Mouse (Mus musculus): ENCODE results near the gene Npvf.

Gene Npvf

DNA sequence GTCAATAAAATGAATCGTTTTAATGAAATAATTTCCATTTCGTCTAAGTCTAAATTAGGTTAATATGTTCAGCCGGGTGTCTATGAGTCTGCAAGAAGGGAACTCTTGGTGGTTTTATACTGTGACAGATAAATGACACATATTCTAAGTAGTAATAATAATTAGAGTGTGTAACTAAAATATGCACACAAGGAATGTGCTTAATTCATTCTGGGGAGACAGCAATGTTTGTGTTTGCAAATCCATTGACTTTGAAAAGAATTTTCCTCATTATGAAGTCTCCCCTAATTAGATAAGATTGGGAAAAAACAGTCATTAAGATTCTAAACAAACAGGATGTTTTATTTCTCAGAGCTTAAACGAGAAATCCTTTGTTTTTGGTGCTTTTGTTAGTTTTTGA lies at the start of gene Npvf:
TSS of gene Npvf (minus strand) at position 84 of the 400 bp plus-strand sequence.
- DNase-seq (ENCODE audit: low read depth, low spot score) = no peak

DNA sequence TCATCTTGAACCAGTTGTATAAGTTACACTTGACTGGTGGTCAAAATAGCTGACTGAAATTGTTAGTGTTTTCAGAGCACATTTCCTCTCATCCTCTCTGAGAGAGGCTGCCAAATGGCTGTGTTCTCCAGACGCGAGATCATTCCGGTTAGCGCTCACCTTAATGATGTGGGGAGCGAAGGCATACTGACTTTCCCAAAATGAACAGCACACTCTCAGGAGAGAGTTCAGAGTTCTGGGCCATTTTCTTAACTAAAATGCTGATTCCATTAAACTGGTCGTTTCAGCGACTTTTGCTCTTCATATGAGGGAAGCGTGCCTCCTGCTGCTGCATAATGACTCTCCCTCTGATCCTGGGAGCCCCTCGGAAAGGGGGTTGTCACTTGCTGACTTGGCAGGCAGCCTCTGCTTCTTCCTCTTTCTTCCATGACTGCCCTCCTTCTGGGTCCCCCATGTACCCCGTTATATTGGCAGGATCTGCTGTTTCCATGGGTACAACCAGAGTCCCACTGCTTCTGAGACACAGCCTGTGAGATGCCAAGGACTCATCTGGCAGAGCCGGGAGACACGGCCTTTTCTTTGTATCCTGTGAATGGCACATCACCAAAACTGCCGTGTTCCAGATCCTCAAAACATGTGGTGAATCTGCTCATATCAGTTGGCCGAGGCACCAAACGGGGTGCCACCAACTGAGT lies 35.0 kb upstream of the Npvf start:
- DNase-seq (ENCODE audit: low read depth, low spot score) = no peak

DNA sequence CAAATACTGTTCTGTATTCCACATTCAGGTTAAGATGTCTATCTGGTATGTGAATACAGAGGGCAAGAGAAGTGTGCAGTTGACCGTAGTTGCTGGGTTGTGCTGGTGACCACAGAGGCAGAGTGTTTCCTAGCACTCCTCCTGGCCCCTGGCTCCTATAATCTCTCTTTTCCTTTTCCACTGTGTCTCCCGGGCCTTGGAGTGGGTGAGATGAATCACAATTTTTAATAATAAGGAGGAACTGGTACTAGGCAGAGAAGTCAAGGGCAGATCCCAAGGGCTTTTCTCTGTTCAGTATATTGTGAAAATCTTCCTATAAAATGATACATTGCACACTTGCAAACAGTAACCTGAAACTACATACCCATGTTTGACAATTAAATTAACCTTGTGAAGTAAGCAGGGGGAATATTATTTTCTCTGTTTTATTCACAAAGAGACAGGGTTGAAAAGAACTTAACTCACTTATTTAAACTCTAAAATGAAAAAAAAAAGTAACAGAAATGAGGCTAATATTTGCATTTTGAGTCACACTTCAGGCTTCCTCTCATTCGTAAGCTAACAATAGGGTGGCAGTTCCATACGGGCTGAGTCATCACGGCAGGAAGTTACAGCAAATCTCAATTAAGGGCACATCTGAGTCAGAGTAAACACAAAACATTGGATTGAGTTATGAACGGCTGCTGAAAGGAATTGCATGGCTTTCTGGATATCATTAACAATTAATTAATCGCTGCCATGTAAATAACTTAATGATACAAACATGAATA lies 30.6 kb upstream of the Npvf start:
- DNase-seq (ENCODE audit: low read depth, low spot score) = peak; percentile 37

DNA sequence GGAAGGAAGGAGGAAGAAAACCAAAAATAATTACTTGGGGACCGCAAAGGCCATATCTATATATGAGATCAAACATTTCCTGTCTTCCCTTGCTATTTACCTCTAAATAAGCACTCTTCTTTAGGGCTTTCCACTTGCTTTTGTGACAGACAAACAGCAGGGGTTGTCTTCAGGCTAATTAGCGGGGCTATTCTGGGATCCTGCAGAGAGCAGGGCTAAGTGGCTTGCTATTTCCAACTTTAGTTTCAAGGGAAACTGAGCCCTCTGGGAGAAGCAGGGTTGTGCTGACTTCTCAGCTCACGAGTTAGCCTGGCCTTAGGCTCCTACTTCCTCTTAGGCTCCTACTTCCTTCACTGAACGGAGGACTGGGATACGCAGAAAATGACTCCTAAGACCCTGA lies 27.3 kb upstream of the Npvf start:
- DNase-seq (ENCODE audit: low read depth, low spot score) = no peak

DNA sequence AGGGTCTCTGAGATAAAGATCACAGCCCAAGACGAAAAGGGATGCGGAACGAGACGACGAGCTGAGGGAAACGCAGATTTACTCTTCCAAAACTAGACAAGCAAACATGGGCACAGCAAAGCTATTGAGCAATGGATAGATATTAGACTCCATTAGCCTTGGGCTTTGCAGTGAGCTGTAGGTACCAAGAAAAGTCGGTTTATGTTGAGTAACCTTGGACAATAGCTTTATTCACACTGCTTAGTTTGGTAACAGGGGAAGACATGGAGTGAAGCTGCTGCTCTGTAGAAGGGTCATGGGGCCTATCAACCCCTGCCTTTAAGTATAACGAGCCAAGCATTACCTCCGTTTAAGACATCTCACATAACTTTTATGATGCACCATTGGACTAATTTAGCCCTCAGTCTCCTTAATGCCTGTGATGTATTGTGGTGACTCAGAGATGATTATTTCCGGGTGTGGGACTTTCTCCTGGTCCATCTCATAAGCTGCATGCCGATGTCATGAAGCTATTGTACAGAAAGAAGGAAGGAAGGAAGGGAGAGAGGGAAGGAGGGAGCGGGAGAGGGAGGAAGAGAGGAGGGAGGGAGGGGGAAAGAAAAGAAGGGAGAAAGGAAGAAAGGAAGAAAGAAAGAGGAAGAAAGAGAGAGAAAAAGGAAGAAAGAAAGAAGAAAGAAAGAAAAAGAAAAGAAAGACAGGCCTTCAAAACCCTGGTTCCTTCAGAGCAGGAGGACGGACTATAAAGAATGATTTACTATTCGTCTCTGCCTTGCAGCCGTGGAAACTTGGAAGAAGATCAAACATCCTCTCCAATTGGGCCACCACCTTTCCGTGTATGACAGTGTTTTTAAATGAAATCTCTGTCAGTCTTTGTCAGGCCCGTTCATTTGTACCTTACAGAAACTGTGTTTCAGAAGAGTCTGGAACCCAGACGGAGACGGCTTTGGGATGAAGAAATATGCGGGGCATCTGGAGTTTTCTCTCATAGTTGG lies 26.3 kb upstream of the Npvf start:
- DNase-seq (ENCODE audit: low read depth, low spot score) = no peak

DNA sequence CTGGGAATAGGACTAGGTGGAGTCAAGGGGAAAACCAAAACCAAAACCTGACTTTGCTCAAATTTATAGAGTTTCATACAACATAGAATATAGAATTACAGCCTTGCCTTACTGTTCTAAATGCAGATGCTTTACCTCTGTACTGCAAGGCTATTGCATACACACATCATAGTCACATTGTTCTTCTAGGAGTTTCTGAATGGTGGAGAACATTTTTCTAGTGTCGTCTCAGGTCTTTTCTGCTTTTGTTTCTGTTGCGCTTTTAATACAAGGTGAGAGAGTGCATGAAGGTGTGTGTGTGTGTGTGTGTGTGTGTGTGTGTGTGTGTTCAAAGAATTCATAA lies 25.2 kb upstream of the Npvf start:
- no peak for DNase-seq (ENCODE audit: low read depth, low spot score)

DNA sequence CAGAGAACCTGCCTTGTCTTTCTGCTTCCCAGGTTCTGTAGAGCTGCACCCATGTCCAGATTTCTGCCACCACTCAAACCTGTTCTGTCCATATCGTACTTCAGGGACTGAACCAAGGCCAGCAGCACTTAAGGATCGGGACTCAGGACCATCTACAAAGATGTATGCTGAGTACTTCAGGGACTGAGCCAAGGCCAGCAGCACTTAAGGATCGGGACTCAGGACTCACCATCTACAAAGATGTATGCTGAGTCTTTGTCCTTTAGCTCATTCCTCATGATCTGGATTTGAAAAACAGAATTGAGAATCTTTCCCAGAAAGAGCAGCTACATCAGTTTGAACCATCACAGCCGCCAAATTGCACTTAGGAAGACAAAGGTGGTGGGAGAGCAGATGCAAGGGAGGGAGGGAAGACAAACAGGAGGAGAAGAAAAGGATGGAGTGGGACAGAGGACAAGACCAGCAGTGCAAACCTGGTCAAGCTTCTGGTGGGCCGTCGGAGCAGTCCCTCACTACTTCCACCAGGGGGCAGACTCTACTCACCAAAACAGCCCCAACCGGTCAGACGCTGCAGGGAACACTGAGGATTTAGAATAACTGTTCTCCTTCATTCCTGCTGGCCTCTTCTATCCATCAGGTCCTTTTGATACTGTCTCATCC lies 24.7 kb upstream of the Npvf start:
- peak; percentile 68 for DNase-seq (ENCODE audit: low read depth, low spot score)

DNA sequence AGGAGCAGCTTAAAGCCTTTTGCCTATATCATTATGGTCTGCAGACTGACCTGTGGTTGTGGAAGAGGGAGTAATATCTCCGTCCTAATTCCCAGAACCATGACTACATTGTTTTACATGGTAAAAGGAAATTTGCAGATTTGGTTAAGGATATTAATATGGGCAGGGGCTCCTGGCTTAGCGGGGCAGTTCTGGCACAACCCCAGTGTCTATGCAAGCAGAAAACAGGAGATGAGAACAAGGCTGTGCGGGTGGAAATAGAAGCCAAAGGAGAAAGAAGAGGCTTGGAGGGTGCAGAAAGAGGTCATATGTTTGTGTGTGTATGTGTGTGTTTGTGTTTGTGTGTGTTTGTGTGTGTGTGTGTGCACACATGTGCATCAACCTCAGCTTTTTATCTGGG lies 17.0 kb upstream of the Npvf start:
- no peak for DNase-seq (ENCODE audit: low read depth, low spot score)

DNA sequence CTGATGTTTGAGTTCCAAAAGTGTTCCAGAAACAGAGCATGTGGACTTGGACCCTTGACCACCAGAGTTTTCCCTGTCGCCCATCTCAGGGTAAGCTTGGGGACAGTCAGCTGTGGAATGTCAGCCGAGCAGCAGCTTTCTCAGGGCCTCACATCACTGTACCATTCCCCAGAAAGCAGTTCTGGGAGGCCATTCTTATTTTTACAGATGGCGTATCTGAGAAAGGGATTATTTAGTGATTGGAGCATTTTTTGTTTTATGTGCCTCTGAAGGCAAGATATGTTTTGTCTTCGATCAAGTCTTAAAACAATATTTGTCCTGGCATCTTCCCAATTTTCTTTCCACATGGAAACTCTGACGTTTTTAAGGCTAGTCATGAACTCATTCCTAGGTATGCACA lies 12.7 kb upstream of the Npvf start:
- DNase-seq (ENCODE audit: low read depth, low spot score) = no peak

DNA sequence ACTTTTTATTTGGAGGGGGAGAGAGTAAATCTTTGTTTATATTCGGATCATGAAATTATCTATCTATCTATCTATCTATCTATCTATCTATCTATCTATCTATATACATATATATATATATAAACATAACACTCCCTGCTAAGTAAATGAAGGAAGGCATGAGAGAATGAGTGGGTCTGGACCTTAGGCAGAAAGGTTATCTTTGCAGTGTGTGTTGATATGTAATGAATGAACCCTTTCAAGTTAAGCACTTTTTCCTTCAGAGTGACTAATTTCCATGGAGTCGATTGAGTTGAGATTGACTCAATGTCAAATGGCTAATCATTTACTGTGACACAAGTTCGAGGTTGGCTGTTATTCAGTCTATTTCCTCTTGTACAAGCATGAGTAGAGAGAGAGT lies 10.8 kb upstream of the Npvf start:
- DNase-seq (ENCODE audit: low read depth, low spot score) = no peak

DNA sequence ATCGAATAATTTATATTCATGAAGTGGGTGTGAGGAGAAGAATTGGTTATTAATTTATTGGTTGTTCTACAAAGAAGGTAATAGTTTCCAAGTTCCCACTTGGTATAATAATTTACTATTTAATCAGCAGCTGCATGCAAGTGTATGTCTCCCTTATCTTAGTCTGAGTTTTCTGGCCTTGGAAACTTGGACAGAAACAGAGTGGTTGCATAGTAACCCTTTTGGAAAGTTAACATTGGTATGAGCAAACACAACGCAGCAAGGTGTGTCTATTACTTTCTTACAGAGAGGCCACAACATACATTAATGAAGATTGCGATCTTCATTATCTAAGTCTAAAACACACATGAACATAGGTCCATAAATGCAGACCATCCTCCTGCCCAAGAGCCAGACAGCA lies 10.0 kb upstream of the Npvf start:
- DNase-seq (ENCODE audit: low read depth, low spot score) = no peak

DNA sequence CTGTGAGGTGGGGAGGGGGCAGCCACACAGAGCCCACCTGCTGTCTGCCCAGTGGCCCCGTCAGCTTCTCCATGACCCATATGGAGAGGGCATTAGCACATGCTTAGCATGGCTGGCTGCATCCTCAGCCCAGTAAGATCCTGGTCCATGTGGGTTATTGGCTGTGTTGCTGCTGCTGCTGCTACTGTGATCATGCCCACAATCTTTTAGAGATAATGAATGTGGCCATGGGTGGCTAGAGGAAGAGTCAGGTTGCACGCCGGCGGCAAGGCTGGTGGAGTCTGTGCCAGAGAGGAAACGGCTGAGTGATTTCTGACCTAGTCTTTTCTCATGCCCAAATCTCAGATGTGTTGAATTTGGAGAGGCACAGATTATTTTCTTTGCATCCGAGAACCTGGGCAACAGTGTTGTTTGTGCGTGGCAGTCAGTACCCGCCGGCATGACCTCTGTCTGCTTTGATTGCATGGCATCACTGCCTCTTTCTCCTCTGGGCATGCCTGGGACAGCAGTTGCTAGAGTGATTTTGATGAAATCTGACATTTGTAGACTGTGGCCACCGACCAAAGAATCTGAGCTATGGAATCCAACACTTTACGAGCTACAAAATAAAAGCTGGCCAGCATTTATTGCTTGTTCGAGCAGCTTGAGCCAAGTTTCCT lies 8.8 kb upstream of the Npvf start:
- no peak for DNase-seq (ENCODE audit: low read depth, low spot score)

DNA sequence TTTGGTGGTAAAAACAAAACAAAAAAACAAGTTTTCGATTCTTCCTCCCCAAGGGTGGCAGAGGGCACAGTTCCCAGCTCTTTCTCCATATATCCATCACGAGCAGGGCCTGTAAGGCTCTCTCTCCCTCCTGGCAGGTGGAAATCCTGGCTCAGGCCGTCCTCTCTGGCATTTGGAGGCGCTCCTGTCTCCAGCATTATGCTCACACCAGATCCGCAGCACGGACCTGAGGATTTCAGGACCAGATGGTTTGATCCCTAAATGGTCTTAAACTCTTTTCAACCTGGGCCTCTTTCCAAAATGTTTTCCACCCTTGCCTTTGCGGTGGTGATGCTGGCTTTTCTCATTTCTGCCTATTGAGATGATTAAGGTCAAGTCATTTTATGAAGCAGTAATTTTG lies 7.5 kb upstream of the Npvf start:
- DNase-seq (ENCODE audit: low read depth, low spot score) = no peak

DNA sequence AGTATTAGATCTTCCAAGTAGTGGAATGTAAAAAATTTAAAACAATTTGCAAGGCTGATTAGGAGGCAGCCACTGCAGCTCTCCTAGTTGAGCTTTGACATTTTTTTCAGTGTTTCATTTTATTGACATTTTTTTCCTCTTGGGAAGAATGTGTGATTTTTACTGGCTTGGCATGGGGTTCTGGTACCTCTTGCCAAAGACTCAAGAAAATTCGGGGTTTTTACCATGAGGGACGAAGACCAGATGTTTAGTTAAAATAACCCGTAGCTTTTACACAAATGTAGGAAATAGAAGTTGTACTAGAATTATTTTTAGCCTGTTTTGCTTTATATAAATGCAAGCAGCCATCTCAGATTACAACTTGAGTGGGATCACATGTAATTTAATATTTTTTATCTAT lies 4.2 kb upstream of the Npvf start:
- no peak for DNase-seq (ENCODE audit: low read depth, low spot score)

DNA sequence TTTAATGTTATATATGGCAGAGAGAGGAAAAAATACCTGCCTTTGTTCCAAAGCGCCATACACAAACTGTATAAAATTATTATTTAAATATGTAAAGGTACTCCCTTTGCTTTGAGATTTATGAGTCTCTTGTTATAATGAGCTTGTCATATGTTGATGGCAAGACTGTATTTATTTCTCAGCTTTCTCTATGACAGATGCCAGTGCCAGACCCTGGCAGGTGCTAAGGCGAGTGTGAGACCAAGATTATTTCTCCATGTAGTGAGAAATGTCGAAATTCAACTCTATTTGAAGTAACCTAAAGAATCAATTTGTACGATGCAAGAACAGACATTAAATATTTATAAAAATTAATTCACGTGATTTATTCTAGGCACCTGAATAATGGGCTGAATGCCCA lies 3.8 kb upstream of the Npvf start:
- DNase-seq (ENCODE audit: low read depth, low spot score) = no peak

DNA sequence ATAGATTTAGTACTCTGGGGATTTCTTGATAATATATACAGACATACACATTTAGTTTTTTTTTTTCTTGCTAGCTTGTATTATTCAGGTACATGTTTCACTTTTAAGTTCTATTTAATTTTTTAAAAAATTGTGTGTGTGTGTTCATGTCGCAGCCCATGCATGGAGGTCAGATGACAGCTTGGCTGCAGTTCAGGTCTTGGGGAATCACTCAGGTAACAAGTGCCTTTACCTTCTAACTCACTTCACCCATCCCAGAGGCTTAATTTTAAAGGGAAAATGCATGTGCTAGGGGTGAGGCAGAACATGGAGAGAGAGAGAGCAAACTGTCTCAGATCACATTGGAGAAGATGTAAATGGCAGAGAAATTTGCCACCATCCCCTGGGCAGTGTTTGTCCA lies 2.2 kb upstream of the Npvf start:
- no peak for DNase-seq (ENCODE audit: low read depth, low spot score)

DNA sequence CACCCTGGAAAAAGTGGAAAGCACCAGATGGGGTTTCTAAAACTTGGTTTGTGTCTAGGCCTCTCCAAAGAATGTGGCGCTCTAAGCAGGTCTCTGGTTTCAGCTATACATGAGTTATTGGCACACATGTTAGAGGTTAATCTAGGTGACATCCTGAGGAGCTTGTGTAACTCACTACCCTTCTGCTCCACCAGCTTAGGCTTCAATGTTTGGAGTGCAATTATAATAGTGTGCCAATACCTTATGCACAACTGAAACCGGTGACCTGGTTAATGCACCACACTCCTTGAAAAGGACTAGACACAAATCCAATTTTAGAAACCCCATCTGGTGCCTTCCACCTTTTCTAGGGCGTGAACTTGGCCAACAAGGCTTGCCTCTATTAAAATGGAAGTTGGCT lies 1.7 kb upstream of the Npvf start:
- DNase-seq (ENCODE audit: low read depth, low spot score) = no peak

DNA sequence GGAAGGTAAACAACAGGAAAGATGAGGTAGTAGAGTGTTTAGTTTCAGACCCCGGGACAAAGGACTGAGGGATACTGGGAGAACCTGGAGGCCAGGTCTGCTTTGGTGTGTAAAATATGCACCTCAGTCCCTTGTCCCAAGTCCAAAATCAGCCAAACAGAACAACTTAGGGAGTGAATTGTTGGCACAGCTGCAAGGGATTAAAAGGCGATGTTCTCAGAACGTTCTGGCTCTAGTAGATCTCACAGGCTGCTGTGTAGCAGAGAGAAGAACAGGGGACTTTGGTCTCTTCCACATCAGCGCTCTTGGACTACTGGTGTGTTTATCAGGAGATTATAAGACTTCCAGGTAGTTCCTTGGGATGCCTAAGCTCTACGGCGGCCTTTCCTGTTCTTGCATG lies 6.6 kb downstream of the Npvf start:
- DNase-seq (ENCODE audit: low read depth, low spot score) = no peak

DNA sequence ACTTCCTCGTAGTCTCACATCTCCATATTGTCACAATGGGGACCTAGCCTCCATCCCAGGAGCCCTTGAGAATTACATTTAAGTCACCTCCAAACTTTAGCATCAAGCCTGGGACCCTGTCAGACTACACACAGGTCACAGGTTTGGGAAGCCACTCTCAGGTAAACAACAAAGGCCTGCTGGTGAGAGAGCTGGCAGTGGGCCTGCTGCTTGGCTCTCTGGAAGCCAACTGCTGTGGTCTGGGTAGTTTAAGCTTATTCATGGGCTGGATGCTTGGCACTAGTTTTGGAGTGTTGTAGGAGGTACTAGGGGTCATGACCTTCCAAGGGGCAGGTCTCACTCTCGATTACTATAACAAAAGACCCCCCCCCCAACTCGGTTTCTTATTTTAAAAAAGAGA lies 7.6 kb downstream of the Npvf start:
- DNase-seq (ENCODE audit: low read depth, low spot score) = no peak

DNA sequence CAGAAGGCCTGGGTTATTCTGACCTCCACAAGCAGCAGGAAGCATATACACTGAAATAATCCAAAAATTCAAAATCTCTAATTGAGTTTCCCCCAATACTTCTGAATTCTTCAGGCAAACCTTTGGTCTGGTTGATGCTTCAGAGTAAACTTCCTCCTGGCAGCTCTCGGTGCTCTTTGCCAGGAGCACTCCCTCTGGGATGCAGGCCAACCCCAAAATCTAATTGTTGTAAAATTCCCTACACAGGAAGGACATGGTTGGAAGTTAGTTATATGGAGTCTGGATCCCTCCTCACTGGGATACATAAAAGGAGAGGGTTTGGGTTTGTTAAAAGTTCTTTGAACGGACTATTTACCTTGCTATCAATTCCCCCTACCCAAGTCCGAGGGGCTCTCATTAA lies 9.5 kb downstream of the Npvf start:
- no peak for DNase-seq (ENCODE audit: low read depth, low spot score)

DNA sequence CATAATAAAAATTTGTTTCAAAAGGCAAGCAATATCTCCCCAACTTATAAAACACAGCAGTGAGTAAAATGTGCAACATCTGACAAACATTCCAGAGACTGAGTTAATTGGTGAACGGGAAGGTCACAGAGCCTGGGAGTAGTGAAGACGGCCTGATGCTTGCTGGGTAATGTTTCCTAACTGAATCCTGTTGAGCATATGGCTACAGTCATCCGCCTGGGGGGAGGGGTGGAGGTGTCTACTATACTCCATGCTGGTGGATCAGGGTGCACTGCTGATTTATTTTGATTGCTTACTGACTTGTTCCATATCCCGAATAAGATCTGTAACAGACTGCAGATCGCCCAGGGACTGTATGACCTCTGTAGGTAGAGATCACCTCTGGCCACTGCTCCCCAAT lies 12.3 kb downstream of the Npvf start:
- no peak for DNase-seq (ENCODE audit: low read depth, low spot score)

Measured in A20 (cell line).